Mouse (Mus musculus) left cerebral cortex, adult 8-10 months (tissue): ENCODE results near the gene Hdgf. TPM values are rescaled to one million over a fixed set of nuclear protein-coding genes. Genes with fewer than 3 reads are reported as not detected.

Source experiments
- DNase-seq, 2 experiments: peaks; one replicate each; pipeline ENCODE4 v3.0.0; 2022; ENCODE audit warnings: low spot score in 2 of 2
- total RNA-seq, 4 experiments: library from RNA; stranded (reverse); gene quantifications; 2 replicates each; pipeline ENCODE4 v1.2.4; 2022

Gene Hdgf
- total RNA-seq, 4 experiments from 2014 or later, result 144 to 158 (median 146) TPM

GRCm38 (mm10) chr3:87944838-87945600, 38.9 kb downstream of the Hdgf start:
- DNase-seq, result no peak

GRCm38 (mm10) chr3:87945781-87946540, 39.8 kb downstream of the Hdgf start:
- DNase-seq, result no peak

GRCm38 (mm10) chr3:87946541-87946860, 40.4 kb downstream of the Hdgf start:
- no peak for DNase-seq

- DNase-seq, result no peak
Observed at GRCm38 (mm10) chr3:87947056-87947810, 41.1 kb downstream of the Hdgf start.

GRCm38 (mm10) chr3:87947811-87948199, 41.7 kb downstream of the Hdgf start:
- no peak for DNase-seq

GRCm38 (mm10) chr3:87948378-87949265, 42.5 kb downstream of the Hdgf start, which contains the start of gene Crabp2:
TSS of gene Crabp2 (plus strand) at chr3:87948666.
- no peak for DNase-seq

GRCm38 (mm10) chr3:87949266-87949954, 43.3 kb downstream of the Hdgf start:
- no peak for DNase-seq

GRCm38 (mm10) chr3:87949955-87950515, 43.9 kb downstream of the Hdgf start:
- no peak for DNase-seq

- no peak for DNase-seq
Observed at GRCm38 (mm10) chr3:87951946-87952345, 45.8 kb downstream of the Hdgf start.

- DNase-seq, result no peak
Observed at GRCm38 (mm10) chr3:87952440-87952839, 46.3 kb downstream of the Hdgf start.

- DNase-seq, result no peak
Observed at GRCm38 (mm10) chr3:87958056-87958455, 51.9 kb downstream of the Hdgf start.

- DNase-seq, result no peak
Observed at GRCm38 (mm10) chr3:87958476-87958875, 52.4 kb downstream of the Hdgf start.

GRCm38 (mm10) chr3:87958967-87959366, 52.8 kb downstream of the Hdgf start:
- DNase-seq, result no peak

GRCm38 (mm10) chr3:87959371-87959770, 53.2 kb downstream of the Hdgf start:
- DNase-seq, result no peak

- no peak for DNase-seq
Observed at GRCm38 (mm10) chr3:87960191-87960585, 54.1 kb downstream of the Hdgf start.

GRCm38 (mm10) chr3:87960586-87961191, 54.6 kb downstream of the Hdgf start:
- peak; percentile 51 to 69 for DNase-seq
